Mouse (Mus musculus) 416B (cell line): ENCODE measurements around the gene Cd86.
A peak's percentile ranks its signal among the peaks of the same experiment; 100 is the strongest.

Experiments used
- DNase-seq: peaks from one replicate; pipeline ENCODE4 v3.0.0; 2011; ENCODE audit warnings: low read depth

The Cd86 gene

DNA sequence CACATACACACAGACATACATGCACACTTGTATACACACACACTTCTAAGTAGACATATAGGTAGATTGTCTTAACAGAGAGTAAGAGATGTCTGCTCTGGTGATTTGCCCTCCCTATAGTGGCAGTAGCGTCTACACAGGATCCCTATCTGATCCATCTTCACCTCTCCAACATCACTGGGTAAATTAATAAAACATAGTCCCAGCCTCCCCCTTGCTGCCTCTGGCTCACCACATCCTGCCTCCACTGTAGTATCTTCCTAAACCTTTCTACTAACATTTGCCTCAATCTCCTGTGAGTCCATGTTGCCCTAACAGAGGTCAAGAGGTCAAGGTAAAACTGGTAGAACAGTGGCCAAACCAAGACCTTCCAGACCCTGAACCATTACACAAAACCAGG is 10.7 kb downstream of the Cd86 start:
- peak; percentile 5 for DNase-seq

DNA sequence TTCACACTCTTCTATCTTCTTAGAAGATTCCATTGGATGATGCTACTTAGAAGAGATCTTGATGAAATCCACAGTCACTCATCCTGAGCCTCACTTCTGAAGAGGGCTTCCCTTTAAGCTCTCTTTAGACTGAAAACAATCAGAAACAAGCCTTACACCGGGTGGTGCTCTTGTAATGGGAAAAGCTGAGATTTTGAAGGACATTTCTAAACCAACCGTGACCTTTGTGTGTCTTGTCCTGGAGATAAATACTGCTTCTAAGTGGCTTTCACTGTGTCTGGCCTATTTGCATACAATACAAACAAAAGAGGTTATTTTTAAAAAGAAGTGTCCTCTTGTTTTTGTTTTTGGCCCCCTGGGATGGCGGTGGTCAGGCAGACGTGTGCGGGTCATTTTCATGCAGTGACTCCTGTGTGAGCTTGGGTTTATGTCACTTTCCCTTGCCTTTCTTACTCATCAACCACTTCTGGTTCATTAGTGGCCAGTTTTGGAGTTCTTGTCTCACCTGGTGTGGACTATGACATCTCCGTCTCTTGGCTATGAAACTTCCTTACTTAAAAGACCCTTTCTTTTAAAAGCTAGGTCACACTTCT is 14.6 kb downstream of the Cd86 start:
- DNase-seq: no peak

DNA sequence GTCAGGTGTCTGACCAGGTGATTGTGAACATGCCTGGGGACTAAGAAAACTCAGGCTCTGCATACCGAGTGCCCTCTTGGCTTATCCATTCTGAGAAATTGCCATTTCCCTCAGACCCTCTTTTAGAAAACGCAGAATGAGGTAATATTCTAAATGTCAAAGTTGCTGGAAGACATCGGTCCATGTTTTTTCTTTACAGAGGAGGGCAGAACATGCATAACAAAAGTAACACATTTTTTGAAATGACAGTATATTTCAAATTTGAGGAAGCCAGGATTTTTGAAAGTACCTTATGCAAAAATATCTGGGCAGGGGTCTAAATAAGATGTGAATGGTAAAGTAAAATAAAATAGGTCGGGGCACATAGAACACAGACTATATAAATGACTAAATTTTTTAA is 15.4 kb downstream of the Cd86 start:
- DNase-seq: no peak

- DNase-seq: no peak
Observed at GRCm38 (mm10) chr16:36649304-36649703, 16.6 kb downstream of the Cd86 start.

DNA sequence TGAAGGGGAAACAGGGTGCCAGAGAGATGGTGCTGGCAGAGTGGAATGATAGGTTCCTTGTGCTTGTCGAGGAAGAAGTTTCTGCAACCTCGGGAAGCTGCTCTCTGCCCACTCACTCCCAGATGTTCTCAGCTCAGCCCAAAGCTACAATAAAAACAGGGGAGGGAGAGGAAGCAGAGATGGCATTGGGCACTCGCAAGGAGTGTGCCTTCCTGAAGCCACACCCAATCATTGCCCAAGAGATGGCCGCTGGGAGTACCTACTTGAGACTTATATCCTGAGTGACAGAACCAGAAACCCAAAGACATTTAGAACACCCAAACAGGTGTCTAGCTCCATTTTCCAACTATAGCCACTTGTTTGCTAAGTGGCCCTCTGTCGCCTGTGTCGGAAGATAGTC is 20.8 kb downstream of the Cd86 start:
- DNase-seq: no peak

DNA sequence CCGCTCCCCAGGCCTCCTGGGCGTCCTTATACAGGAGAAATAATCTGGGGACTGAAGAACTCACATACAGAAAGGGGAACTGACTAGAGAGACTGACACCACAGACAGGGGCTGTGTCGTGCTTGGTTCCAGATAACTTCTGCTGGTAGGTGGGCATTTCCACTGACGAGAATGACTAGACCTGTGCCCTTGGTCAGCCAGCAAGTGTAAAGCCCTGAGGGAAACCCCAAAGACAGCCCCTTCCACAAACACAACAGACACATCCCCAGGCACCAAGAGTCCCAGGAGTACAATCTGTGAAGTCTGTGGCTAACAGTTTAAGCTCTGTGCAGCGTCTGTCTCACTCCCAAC is 23.2 kb downstream of the Cd86 start:
- DNase-seq: no peak

GRCm38 (mm10) chr16:36641830-36642695 is 23.8 kb downstream of the Cd86 start:
- DNase-seq: no peak

DNA sequence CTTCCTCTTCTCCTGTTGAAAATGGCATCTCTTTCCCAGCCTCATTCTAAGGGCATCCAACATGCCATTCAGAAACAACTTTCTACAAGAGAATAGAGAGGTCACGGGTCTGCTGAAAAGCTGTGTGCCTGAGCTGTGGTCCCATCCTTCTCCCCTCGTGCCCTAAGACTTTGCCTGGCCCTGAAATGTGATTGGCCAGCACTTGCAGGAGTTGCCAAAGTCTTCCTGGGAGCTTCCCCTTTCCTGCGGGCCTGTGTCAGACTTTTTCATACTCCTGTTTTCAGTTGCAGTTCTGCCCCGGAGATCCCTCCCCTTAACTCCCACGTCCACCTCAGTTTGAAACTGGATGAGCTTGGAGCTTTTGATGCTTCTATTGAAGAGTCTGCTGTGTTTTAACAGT is 24.9 kb downstream of the Cd86 start:
- no peak for DNase-seq

GRCm38 (mm10) chr16:36639812-36640504 is 25.9 kb downstream of the Cd86 start:
- no peak for DNase-seq

- DNase-seq: peak; percentile 13
Observed at GRCm38 (mm10) chr16:36636800-36637199, 29.1 kb downstream of the Cd86 start.

GRCm38 (mm10) chr16:36634971-36635710 is 30.7 kb downstream of the Cd86 start:
- no peak for DNase-seq

DNA sequence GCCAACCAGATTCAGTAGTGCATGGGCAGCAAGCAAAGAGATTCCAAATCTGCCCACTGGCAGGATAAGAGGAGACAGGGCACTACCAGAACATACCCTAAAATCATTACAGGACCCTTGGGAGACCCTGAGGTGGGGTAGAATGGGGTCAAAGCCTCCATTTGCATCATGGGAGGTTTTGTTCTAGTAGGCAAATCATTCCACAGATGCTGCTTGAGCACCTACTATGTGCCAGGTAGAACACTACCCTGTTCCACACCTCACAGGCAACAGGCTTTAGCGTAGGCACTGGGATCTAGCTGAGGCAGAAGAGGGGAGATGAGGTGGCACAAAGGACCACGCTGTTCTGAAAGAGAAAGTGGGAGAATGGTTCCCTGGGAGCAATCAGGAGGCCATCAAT is 31.5 kb downstream of the Cd86 start:
- no peak for DNase-seq

DNA sequence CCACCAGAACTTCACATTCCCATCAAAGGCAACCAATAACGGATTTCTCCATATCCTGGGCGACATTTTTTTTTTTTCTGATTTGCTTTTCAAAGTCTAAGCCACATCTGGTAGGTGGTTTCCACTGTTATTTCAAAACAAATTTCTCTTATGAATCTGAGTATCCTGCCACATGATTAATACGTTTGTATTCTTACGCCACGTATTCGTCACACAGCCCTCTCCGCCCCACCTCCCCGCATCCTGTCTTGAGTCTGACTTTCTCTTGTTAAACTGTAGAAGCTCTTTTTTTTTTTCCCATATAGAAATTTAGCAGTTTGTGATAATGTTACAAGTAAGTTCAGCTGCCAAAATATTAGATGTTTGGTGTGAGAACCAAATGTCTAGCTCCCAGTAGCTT is 33.7 kb downstream of the Cd86 start:
- peak; percentile 42 for DNase-seq

- DNase-seq: peak; percentile 6
Observed at GRCm38 (mm10) chr16:36631607-36632006, 34.3 kb downstream of the Cd86 start.

GRCm38 (mm10) chr16:36627740-36628139 is 38.1 kb downstream of the Cd86 start:
- DNase-seq: no peak

DNA sequence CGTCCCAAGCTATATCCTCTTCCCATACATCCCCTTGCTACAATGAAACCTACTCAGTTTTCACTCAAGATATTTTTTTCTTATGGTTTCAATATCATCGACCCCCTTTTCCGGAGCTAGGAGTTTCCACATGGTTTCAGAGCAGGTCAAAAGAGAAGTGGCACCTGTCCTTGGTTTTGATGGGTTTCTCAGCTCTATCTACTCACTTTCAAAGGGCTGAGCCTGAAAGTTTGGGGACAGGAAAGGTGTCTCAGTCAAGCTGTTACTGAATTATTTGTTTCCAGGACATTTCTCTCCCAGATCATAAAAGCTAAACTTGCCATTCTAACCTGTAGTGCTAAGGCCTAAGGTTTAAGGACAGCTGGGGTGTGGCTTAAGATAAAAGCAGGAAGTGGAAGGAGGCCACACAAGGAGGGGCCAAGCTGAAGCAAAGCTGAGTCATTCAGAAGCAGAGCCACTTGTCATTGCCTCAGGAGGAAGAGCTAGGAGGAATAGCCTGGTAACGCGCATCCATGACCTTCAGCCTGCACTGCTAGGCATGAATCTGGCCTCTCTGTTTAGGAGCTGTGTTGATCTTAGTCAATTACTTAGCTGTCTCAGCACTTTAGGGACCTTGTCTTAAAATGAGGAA is 39.2 kb downstream of the Cd86 start:
- DNase-seq: peak; percentile 86

- no peak for DNase-seq
Observed at GRCm38 (mm10) chr16:36625909-36626308, 40.0 kb downstream of the Cd86 start.

GRCm38 (mm10) chr16:36622320-36622719 is 43.6 kb downstream of the Cd86 start:
- peak; percentile 32 for DNase-seq

- no peak for DNase-seq
Observed at GRCm38 (mm10) chr16:36621108-36621507, 44.8 kb downstream of the Cd86 start.

DNA sequence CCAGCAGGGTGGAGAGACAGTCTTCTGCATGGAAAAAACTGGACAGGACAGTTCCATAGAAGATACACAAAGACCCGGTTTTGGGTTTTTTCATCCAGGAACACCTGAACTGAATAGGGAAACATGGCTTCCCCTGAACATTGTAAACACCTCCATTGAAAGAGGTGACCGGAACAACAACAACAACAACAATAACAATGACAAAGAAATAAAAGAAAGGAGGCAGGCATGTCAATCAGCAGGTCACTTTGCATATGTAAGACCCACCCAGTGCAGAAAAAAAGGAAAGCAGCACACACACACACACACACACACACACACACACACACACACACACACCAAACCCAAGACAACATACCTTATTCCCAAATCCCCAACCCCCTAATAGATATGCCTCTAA is 52.2 kb downstream of the Cd86 start:
- DNase-seq: no peak

- DNase-seq: no peak
Observed at GRCm38 (mm10) chr16:36602632-36603031, 63.2 kb downstream of the Cd86 start.

- no peak for DNase-seq
Observed at GRCm38 (mm10) chr16:36598265-36598664, 67.6 kb downstream of the Cd86 start.
